Mouse (Mus musculus) hindbrain, embryonic 16.5 days (tissue): ENCODE measurements around the gene Fli1. TPM values are rescaled to one million over a fixed set of nuclear protein-coding genes. Genes with fewer than 3 reads are reported as not detected.

Experiments
- ATAC-seq: fragments of 200-750 bp; cut with Nextera tagmentation; 2 replicates; pipeline ENCODE4 v1.8.0; 2017; ENCODE audit warnings: moderate TSS enrichment, moderate library complexity
- H3K27ac ChIP-seq: fragments of 300-500 bp; sonication (generic); 2 replicates; pipeline ENCODE4 v1.5.1; 2014; ENCODE audit warnings: low read depth, mild to moderate bottlenecking, control low read depth, low read length, moderate library complexity
- H3K27me3 ChIP-seq: fragments of 300-500 bp; sonication (generic); replicated peaks from 2 replicates; pipeline ENCODE4 v1.6.1; 2014; ENCODE audit warnings: low read length; ENCODE audit not compliant: control insufficient read depth, insufficient read depth
- H3K36me3 ChIP-seq: fragments of 300-500 bp; sonication (generic); 2 replicates; pipeline ENCODE4 v1.6.1; 2014; ENCODE audit warnings: mild to moderate bottlenecking, low read length, moderate library complexity, mixed read lengths; ENCODE audit not compliant: control insufficient read depth, insufficient read depth
- H3K4me1 ChIP-seq: fragments of 300-500 bp; sonication (generic); 2 replicates; pipeline ENCODE4 v1.6.1; 2014; ENCODE audit warnings: low read depth, low read length; ENCODE audit not compliant: control insufficient read depth, insufficient read depth
- H3K4me2 ChIP-seq: fragments of 300-500 bp; sonication (generic); 2 replicates; pipeline ENCODE4 v1.6.1; 2014; ENCODE audit warnings: mild to moderate bottlenecking, low read length, control low read depth, moderate library complexity
- H3K4me3 ChIP-seq: fragments of 300-500 bp; sonication (generic); 2 replicates; pipeline ENCODE4 v1.5.1; 2014; ENCODE audit warnings: mild to moderate bottlenecking, low read length, control low read depth, moderate library complexity
- H3K9ac ChIP-seq: fragments of 300-500 bp; sonication (generic); 2 replicates; pipeline ENCODE4 v1.6.1; 2014; ENCODE audit warnings: low read depth, mild to moderate bottlenecking, control low read depth, low read length, moderate library complexity
- H3K9me3 ChIP-seq: fragments of 300-500 bp; sonication (generic); 2 replicates; pipeline ENCODE4 v1.6.1; 2014; ENCODE audit warnings: mild to moderate bottlenecking, low read length, moderate library complexity; ENCODE audit not compliant: control insufficient read depth
- WGBS: fragments of 180-500 bp; shearing (Covaris S2); extraction: QIAGEN DNeasy Blood & Tissue Kit; methylation state at CpG from one replicate; pipeline ENCODE4 v1.1.7; 2014; 5-methylcytosine and 5-hydroxymethylcytosine counted together
- polyA plus RNA-seq: library from polyadenylated mRNA; unstranded; fragments of >200 nt; fragmentation: Nextera tagmentation; extraction: Ambion mirVana; gene quantifications from 2 replicates; pipeline ENCODE4 v1.2.1, GENCODE M21; 2015

Gene Fli1
- polyA plus RNA-seq, 1 experiment from 2014 or later: 6.4 TPM

GRCm38 (mm10) chr9:32489794-32490358 lies 52.8 kb downstream of the Fli1 start:
- Histone ChIP-seq H3K4me1 (no peaks in the 10 kb centered on the region), H3K27me3 (no peaks in the 10 kb centered on the region), H3K36me3 (no peaks in the 10 kb centered on the region), H3K27ac (no peak overlapping the region), H3K4me2 (no peak overlapping the region), H3K9me3 (no peaks in the 10 kb centered on the region), H3K9ac (no peak overlapping the region), H3K4me3 (no peak overlapping the region)
- no peak for ATAC-seq
- WGBS: 93% methylated on average over 4 of the region's 4 CpGs

DNA sequence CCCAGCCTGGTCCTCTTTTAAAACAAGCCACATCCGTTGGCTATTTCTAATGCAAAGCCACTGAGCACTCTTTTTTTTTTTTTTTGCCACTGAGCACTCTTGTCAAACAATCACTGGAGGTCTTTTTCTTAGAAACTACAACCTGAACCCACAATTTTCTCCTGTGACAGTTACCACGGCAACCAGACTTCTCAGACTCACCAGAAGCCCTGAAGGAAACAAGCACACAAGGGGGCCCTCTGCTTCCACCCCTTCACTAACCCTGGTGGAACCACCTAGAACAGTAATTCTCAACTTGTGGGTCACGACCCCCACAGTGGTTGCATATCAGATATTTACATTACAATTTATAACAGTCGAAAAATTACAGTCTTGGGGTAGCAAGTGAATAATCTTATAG lies 53.3 kb downstream of the Fli1 start:
- Histone ChIP-seq H3K27me3 (no peaks in the 10 kb centered on the region), H3K9ac (no peak overlapping the region), H3K4me3 (no peak overlapping the region), H3K27ac (no peak overlapping the region), H3K4me2 (no peak overlapping the region), H3K36me3 (no peaks in the 10 kb centered on the region), H3K9me3 (no peaks in the 10 kb centered on the region), H3K4me1 (no peaks in the 10 kb centered on the region)
- WGBS: 58% methylated on average over 4 of the region's 4 CpGs
- ATAC-seq: no peak

GRCm38 (mm10) chr9:32488627-32489026 lies 54.0 kb downstream of the Fli1 start:
- no peak overlapping the region for H3K4me3 ChIP-seq
- no peaks in the 10 kb centered on the region for H3K36me3 ChIP-seq
- H3K4me2 ChIP-seq: no peak overlapping the region
- H3K4me1 ChIP-seq: no peaks in the 10 kb centered on the region
- no peak overlapping the region for H3K27ac ChIP-seq
- no peaks in the 10 kb centered on the region for H3K9me3 ChIP-seq
- no peak for ATAC-seq
- no peaks in the 10 kb centered on the region for H3K27me3 ChIP-seq
- no peak overlapping the region for H3K9ac ChIP-seq

GRCm38 (mm10) chr9:32487823-32488222 lies 54.8 kb downstream of the Fli1 start:
- H3K4me3 ChIP-seq: no peak overlapping the region
- H3K9ac ChIP-seq: no peak overlapping the region
- no peak overlapping the region for H3K27ac ChIP-seq
- 94% methylated on average over 5 of the region's 5 CpGs for WGBS
- no peak overlapping the region for H3K4me2 ChIP-seq
- H3K27me3 ChIP-seq: no peaks in the 10 kb centered on the region
- no peaks in the 10 kb centered on the region for H3K36me3 ChIP-seq
- no peaks in the 10 kb centered on the region for H3K9me3 ChIP-seq
- H3K4me1 ChIP-seq: no peaks in the 10 kb centered on the region
- no peak for ATAC-seq

DNA sequence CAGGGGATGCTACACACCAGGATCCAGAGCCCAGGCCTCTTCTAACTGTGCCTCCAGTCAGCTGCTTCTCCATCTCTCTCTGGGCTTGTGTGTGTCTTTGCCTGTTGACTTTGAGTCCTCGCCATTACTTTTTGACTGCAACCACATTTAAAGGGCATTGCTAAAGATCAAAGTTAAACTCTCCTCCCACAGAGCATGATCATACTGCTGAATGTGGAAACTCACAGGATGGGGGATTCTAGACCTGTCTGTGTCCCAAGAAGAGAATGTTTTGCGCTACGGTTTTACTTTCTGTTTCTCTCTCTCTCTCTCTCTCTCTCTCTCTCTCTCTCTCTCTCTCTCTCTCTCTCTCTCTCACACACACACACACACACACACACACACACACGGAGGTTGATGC lies 55.3 kb downstream of the Fli1 start:
- Histone ChIP-seq H3K9ac (no peak overlapping the region), H3K27ac (no peak overlapping the region), H3K27me3 (no peaks in the 10 kb centered on the region), H3K36me3 (no peaks in the 10 kb centered on the region), H3K4me3 (no peak overlapping the region), H3K9me3 (no peaks in the 10 kb centered on the region), H3K4me2 (no peak overlapping the region), H3K4me1 (no peaks in the 10 kb centered on the region)
- ATAC-seq: no peak
- 87% methylated on average over 4 of the region's 4 CpGs for WGBS

DNA sequence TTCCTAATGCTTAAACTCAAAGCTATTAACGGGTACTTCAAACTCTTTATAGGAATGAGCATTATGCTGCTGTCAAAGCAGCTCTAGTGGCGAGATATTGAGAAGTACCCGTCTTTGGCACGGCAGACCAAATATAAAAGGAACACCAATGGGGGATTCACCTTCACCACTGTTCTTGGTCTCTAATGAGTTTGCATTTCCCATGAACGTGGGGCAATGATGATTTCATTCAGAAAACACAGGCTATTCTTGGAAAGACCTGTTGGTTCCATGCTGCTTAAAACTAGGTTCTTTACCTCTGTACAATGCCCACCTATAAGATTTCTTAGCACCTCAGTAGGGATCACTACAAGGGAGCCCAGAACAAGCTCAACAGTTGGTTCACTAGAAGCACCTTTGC lies 62.2 kb downstream of the Fli1 start:
- no peak overlapping the region for H3K4me2 ChIP-seq
- ATAC-seq: no peak
- WGBS: 90% methylated on average over 5 of the region's 5 CpGs

DNA sequence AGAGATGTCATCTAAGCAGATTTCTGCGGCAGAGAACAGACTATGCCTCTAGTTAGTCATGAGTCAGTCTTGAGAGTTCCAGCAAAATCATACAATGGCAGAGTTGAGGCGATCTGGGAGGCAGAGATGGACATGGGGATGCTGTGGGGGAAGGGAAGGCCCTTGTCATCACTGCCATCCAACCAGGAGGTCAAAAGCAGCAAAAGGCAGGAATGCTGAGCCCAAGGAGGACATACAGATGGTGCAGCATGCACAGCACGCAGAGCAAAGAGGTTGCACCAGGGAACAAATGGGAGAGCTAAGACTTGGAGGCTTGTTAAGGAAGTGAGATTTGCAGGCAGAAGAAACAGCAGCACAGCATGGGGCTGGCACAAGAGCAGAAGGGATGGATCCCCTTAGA lies 63.9 kb downstream of the Fli1 start:
- H3K4me3 ChIP-seq: no peak overlapping the region
- H3K9me3 ChIP-seq: no peaks in the 10 kb centered on the region
- H3K4me2 ChIP-seq: no peak overlapping the region
- H3K9ac ChIP-seq: no peak overlapping the region
- H3K4me1 ChIP-seq: no peaks in the 10 kb centered on the region
- 77% methylated on average over 3 of the region's 3 CpGs for WGBS
- H3K27ac ChIP-seq: no peak overlapping the region
- no peaks in the 10 kb centered on the region for H3K27me3 ChIP-seq
- no peaks in the 10 kb centered on the region for H3K36me3 ChIP-seq
- no peak for ATAC-seq

More for the DNA sequence above, 62.2 kb downstream of the Fli1 start:
- no peaks in the 10 kb centered on the region for H3K4me1 ChIP-seq
- H3K27me3 ChIP-seq: no peaks in the 10 kb centered on the region
- H3K36me3 ChIP-seq: no peaks in the 10 kb centered on the region
- H3K27ac ChIP-seq: no peak overlapping the region
- H3K4me3 ChIP-seq: no peak overlapping the region
- no peak overlapping the region for H3K9ac ChIP-seq
- no peaks in the 10 kb centered on the region for H3K9me3 ChIP-seq

- no peaks in the 10 kb centered on the region for H3K27me3 ChIP-seq
- H3K27ac ChIP-seq: no peak overlapping the region
- no peaks in the 10 kb centered on the region for H3K9me3 ChIP-seq
- peak; percentile 37; the same call in 1 of the 2 replicates for ATAC-seq
- no peak overlapping the region for H3K4me2 ChIP-seq
- H3K9ac ChIP-seq: no peak overlapping the region
- no peak overlapping the region for H3K4me3 ChIP-seq
- H3K36me3 ChIP-seq: no peaks in the 10 kb centered on the region
- no peaks in the 10 kb centered on the region for H3K4me1 ChIP-seq
- WGBS: 38% methylated on average over 2 of the region's 2 CpGs
Measured at GRCm38 (mm10) chr9:32478087-32478486, 64.6 kb downstream of the Fli1 start.

DNA sequence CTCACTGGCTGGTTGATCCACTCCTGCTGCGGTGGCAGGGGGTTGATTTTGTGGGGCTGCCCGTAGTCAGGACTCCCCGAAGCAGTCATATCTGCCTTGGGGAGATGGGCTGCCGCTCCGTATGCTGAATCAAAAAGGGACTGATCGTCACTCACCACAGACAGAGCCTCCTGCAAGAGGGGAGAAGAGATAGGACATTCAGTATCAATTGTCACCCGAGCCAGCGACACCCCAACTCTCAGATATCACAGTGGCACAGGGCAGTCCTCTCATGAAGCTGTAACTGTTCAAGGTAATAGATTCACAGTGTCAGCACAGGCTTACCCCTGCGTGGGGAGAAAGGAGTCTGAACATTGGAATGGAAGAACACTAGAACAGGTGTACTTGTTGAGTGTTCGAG lies 66.1 kb downstream of the Fli1 start:
- Histone ChIP-seq H3K9ac (no peak overlapping the region), H3K4me3 (no peak overlapping the region), H3K36me3 (no peaks in the 10 kb centered on the region), H3K4me1 (no peaks in the 10 kb centered on the region), H3K9me3 (no peaks in the 10 kb centered on the region), H3K4me2 (no peak overlapping the region), H3K27ac (no peak overlapping the region), H3K27me3 (no peaks in the 10 kb centered on the region)
- WGBS: 90% methylated on average over 10 of the region's 10 CpGs
- ATAC-seq: no peak
